Mouse (Mus musculus): Measurements from ENCODE around the gene Dcn. TPM values are rescaled to one million over a fixed set of nuclear protein-coding genes. Genes with fewer than 3 reads are reported as not detected.

Gene Dcn
- 0.11 TPM for polyA plus RNA-seq (2017; shearing (Covaris generic))

DNA sequence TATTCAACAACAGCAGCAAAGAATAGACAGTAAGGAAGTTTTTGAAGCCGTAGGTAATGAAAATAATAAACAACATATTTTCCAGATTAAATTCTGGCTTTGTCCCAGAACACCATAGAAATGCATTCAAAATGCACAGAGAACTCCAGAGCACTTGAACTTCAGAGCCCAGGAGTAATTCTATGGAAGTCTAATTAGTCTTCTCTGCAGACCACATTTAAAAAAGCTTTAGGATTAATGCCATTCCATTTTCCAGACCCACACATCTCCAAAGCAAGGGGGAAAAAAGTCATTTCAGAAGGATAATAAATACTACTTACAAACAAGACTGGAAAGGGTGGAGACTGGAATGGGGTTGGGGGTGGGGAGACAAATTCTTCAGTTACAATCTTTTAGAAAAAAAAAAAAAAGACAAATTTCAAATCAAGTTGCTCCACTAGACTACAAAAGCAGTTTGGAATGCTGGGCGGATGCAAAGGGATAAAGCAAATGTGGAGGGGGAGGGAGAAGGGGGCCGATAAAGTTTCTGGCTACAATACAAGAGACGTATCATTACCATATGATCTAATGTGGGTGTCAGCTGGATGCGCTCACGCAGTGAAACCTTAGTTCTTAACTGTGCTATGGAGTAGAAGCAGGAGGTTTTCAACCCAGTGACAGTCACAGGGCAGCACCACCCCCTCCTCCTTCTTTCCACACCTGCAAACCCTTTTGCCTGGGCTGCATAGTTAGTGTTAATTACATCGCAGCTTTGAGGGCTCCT is at the start of gene Dcn:
Gene Dcn (plus strand): TSS at position 606 of the 763 bp plus-strand sequence.

DNA sequence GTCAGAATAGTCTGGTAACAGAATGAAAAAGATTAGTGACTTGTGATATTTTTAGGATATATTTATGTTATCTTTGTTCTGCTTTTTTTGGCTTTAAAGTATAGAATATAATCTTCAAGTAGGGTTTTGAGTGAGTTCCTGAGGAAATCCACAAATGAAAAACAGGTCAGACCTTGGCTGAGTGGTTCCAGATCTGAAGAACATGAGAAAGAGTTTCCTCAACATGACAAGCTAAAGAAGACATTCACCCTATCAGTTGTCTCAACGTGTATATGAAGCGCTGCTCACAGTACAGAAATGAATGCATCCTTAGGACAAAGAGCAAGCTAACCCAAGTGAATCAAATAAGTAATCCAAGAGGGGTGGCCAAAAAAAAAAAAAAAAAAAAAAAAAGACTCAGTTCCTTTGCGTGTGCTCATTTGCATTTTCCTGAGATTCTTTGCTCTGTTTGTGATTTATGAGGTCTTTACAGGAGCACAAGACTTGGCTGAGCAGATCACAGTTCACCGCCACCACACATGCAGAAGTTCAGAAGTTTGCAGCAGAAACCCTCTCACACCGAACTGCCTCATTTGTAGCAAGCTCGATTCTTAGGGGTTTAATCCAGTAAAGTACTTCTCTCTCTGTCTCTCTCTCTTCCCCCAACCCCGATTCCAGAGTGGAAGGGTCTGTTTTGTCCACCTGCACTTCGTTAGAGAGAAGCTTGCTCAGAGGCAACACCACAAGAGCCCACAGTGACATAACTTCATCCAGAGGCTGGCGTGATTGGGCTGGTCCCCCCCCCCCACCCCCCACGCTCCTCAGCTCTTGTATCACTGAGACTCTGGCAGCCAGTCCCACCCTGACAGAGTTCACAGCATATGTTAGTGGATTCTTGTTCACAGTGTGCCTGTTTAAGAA is 85.8 kb downstream of the Dcn start, which contains the start of gene Lum:
Gene Lum (plus strand): TSS at position 172 of the 900 bp plus-strand sequence.

Other genes with a start within 250 kb of the Dcn start
- gene Lum, start 85.5 kb downstream of the Dcn start, polyA plus RNA-seq (2017; shearing (Covaris generic)) = not detected
- gene Kera, start 127.3 kb downstream of the Dcn start, polyA plus RNA-seq (2017; shearing (Covaris generic)) = not detected
- not detected for gene Epyc, start 164.5 kb downstream of the Dcn start, polyA plus RNA-seq (2017; shearing (Covaris generic))
- gene Ccer1, start 213.4 kb downstream of the Dcn start, polyA plus RNA-seq (2017; shearing (Covaris generic)) = not detected
- gene C030005K15Rik, start 247.1 kb downstream of the Dcn start, polyA plus RNA-seq (2017; shearing (Covaris generic)) = not detected